Mouse (Mus musculus) kidney, postnatal 10 days (tissue): ENCODE measurements around the gene Rnf169.

Experiments
- DNase-seq: peaks from one replicate; pipeline ENCODE4 v3.0.0; 2021; ENCODE audit warnings: mixed read lengths

Rnf169 gene

DNA sequence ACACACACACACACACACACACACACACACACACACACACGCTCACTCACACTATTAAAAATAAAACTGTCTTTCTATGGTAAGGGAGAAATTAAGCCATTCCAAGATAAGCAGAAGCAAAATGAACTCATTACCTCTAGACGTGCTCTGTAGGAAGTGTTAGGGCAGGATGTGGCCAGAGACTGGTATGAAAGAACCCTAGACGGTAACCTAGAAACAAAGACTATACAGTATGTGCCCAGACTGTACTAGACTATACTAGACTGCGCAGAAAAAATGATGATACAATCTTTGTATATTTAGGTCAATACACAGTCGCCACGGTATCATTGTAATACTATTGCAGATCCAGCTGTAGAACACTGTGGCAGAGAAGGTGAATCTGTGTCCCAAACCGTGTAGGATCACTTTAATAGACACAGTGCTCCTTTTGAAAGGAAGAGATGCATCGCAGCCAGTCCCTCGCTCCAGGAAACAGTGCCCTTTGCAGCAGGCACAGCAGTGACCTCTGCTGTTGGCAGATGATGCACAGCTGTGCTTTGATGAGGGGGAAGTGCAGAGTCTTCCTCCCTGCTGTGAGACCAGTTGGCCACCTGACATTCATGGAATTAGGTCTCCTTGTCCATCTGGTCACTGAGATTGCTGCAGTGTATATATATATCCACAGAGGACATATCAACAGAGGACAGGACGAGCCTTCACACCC is 90.9 kb downstream of the Rnf169 start:
- DNase-seq: no peak

DNA sequence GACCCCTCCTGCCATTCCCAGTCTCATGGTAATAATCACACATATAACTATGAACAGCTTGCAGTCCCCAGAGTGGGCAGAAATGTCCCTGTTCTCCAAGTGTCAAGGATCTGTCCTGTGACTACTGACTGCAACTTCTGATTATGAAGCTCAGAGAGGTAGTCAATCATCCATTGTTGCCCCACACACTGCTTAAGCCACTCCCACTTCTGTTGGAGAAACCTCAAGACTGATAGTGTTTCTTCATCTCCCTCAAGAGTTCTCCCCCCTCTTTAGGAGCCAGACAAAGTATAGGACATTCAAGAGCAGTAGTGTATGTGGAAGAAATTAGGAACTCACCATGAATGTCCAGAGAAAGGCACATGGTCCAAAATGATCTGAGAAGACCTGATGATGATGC is 92.5 kb downstream of the Rnf169 start:
- DNase-seq: no peak

DNA sequence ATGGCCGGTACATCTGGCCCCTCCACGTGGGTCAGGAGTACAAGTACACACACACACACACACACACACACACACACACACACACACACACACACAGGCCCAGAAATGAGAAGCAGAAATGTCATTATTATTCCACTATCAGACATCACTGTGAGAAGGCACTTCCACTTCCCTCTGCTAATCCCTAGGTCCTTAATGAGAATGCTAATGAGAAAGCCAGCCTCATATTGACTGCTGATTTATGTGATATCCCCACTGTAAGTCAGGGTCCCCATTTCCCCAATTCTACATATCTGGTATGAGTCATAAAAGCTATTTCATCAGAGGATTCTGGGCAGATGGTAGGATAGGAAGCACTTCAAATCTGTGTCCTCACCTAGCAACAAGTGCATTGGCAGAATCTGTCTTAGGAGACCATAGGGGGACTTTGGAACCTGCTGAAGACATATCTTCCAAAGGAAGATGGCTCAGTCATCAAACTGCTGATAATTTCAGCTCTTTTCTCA is 93.0 kb downstream of the Rnf169 start:
- DNase-seq: no peak

DNA sequence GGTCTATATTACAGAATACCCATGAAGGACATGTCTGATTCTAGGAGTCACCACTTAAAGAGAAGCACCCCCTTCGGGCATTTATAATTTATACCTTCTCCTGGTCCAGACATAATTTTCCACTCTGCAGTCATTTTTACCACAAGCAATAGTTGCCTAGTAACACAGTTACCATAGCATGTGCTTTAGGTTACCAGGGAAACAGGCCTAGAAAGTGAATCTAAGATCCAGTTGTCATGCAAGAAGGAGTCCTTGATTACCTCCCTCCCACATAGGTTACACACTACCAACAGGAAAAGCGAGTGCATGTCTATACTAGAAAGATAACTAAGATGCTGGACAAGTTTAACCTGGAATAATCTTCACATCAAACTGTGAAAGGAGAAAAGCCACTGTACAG is 102.0 kb downstream of the Rnf169 start:
- no peak for DNase-seq

DNA sequence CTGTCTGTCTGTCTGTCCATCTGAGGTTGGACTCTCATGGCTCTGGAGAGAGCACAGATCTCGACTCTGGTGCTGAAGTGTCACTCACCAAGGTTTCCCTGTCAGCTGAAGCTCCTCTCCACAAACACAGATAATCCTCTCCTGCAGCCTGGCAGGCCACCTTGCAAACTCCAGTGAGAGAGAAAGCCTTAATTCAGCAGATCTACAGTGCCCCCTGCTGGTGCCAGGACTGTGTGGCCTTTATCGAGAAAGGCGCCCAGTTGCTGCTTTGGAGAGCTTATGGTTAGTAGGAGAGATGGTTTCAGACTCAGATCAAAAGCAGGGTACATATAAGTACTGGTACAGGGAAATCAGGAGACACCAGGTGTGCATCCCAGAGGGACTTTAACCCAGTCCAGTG is 103.9 kb downstream of the Rnf169 start:
- peak; percentile 91 for DNase-seq

DNA sequence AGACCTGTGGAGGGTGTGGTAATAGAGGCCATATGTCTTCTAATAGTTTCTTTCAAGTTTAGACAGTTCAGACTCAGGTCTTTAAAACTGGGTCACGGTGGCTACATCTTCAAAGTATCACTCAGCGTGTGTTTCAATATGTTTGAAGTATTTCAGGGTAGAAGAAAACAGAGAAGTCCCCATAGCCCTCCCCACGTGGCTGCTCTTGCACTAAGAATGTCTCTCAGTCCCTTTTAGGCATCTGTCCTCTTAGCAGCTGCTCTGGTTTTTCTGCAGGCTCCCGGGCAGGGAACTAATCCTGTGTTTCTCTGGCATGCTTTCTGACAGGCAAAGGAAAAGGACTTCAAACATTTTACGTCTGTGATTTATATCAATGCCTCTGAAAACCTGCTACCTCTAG is 104.4 kb downstream of the Rnf169 start:
- no peak for DNase-seq

DNA sequence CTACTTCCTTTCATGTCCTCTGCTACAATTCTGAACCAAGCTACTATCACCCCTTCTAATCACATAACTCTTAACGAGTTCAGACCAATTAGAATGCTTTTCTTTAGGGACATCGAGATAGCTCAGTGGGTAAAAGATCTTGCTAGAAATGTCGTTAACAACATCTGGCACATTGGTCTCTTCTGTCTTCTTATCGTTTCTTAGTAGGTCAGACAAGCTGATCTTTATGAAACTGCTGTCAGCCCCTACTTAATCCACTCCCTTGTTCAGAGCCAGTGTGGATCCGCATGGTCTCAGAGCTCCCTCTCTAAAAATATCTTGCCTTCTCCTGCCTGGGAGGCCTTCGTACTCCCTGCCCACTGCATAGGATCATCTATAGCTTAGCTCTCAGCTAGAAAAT is 106.3 kb downstream of the Rnf169 start:
- no peak for DNase-seq
